Mouse (Mus musculus): ENCODE measurements around the gene Fgf11.

Fgf11 gene

GRCm38 (mm10) chr11:69781828-69782227 lies 19.8 kb downstream of the Fgf11 start:
- DNase-seq (ENCODE audit: low spot score) = no peak

DNA sequence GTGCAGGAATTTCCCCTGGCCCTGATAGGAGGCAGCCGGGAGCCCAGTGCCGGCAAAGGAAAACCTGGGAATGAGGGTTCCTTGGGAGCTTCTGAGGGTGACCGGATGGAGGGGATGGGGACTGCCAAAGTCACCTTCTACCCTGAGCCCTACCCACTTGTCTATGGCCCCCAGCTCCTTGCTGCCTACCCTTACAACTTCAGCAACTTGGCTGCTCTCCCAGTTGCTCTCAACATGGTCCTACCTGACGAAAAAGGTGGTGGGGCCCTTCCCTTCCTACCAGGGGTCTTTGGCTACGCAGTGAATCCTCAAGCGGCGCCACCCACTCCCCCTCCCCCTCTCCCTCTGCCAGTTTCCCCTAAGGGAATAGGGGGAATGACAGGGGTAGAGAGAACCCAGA lies 22.7 kb downstream of the Fgf11 start:
- DNase-seq (ENCODE audit: low spot score) = no peak

- DNase-seq (ENCODE audit: low spot score) = no peak
Measured at GRCm38 (mm10) chr11:69778258-69778982, 23.2 kb downstream of the Fgf11 start.

DNA sequence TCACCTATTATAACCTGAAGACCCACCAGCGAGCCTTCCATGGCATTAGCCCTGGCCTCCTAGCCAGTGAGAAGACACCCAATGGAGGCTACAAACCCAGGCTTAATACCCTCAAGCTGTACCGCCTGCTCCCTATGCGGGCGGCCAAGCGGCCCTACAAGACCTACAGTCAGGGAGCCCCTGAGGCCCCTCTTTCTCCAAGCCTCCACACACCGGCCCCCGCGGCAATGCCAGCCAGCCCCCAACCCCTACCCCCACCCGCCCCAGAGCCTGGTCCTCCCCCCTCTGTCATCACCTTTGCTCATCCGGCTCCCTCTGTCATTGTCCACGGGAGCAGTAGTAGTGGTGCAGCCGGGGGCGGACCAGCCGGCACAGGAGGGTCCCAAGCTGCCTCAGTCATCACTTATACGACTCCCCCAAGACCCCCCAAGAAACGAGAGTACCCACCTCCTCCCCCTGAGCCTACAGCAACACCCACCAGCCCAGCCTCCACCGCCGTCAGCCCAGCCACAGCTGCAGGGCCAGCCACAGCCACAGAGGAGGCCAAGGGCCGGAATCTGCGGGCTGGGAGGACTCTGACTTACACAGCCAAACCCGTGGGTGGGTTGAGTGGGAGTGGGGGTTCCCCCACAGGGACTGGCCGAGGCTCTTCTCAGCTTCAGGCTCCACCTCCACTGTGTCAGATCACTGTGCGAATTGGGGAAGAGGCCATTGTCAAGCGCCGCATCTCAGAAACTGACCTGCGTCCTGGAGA lies 24.0 kb downstream of the Fgf11 start:
- DNase-seq (ENCODE audit: low spot score) = no peak

DNA sequence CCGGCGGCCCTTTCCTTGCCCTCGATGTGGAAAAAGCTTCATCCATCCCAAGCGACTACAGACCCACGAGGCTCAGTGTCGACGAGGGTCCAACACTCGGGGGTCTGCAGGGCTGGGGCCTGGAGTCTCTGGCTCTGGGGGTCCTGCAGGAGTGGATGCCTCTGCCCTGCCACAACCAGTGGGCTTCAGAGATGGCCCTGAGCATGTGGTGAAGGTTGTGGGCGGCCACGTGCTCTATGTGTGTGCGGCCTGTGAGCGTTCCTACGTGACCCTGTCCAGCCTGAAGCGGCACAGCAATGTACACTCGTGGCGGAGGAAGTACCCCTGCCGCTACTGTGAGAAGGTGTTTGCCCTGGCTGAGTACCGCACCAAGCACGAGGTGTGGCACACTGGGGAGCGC lies 25.2 kb downstream of the Fgf11 start:
- no peak for DNase-seq (ENCODE audit: low spot score)

DNA sequence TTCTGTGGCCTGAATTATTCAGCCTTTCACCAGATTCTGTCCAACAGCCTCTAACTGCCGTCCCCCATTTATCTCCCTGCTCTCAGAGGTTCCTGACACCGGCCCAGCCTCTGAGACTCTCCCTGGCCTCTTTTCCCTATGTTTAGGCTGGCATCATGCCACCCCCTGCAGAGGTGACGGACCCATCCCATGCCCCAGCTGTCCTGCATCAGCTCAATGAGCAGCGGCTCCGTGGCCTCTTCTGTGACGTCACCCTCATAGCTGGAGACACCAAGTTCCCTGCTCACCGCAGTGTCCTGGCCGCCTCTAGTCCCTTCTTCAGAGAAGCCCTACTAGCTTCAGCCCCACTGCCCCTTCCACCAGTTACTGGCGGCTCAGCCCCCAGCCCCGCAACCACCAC lies 25.9 kb downstream of the Fgf11 start:
- DNase-seq (ENCODE audit: low spot score) = no peak

DNA sequence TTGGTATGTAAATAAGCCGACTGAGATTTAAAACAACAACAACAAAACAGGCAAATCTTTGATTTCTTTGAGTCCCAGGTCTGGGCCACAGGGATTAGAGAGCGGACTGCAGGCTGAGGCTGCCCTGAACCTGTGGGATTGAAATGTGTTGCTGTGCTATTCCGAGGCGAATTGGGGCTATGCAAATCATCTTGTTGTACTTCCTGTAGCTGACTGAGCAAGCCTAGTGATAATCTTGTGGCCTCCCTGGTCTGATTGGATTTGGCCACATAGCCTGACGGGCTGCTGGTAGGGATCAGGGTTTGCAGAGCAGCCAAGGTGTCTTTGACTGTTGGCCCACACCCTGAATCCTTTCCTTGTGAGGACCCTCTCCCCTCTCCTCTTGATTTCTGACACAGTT lies 26.7 kb downstream of the Fgf11 start:
- DNase-seq (ENCODE audit: low spot score) = no peak

- DNase-seq (ENCODE audit: low spot score) = no peak
Measured at GRCm38 (mm10) chr11:69767625-69767909, 34.1 kb downstream of the Fgf11 start.

- no peak for DNase-seq (ENCODE audit: low spot score)
Measured at GRCm38 (mm10) chr11:69766872-69767624, 34.6 kb downstream of the Fgf11 start.

DNA sequence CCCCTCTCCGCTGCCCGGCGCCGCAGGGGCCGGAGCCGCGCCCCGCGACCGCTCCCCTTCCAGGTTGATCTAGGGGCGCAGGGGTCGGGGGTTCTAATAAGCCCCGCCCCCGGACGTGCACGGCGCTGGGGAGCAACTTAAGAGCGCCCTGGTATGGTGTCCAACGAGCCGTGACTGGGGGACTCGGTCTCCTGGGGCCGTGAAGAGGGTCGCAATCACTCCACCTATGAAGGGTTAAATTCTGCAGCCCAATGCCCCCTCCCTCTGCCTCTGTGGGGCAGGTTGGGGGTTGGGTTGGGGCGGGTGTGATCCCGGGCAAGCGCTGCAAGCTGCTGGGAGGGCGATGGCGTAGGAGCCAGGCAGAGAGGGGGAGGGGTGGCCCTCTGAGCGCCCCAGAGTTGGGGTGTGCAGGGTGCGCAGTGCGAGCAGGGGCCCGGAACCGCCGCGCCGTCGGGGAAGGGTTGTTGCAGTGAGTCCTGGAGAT lies 35.5 kb downstream of the Fgf11 start:
- peak; percentile 59 for DNase-seq (ENCODE audit: low spot score)

GRCm38 (mm10) chr11:69765221-69766125 lies 36.2 kb downstream of the Fgf11 start, which contains the start of gene Zbtb4:
TSS of gene Zbtb4 (plus strand) at chr11:69765912.
- DNase-seq (ENCODE audit: low spot score) = peak; percentile 28

DNA sequence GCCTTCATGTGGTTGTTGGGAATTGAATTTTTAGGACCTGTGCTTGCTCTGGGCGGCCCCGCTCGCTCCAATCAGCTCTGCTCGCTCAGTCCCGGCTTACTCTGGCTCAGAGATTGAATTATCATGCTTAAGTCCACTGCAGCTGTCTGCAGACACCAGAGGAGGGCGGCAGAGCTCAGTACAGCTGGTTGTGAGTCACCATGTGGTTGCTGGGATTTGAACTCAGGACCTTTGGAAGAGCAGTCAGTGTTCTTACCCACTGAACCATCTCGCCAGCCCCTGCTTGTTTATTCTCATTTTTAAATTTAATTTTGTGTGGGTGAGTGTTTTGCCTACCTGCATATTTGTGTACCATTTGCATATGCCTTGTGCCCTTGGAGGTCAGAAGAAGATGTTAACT lies 38.1 kb downstream of the Fgf11 start:
- no peak for DNase-seq (ENCODE audit: low spot score)

DNA sequence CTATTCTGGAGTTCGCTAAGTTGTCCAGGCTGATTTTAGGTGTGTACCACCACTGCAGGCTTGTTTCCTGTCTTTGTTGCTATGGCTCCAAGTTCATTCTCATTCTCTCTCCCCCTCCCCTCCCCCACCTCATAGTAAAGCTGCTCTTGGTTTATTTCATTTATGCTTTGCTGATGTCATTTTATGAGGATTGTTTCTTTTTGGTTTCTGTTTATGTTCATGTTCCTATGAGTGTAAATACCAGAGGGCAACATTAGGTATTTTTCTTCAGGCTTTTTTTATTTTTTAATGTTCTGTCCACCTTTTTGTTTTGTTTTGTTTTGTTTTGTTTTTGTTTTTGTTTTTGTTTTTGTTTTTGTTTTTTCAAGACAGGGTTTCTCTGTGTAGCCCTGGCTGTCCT lies 39.8 kb downstream of the Fgf11 start, which contains the start of gene Slc35g3:
TSS of gene Slc35g3 (minus strand) at position 101 of the 400 bp plus-strand sequence.
- no peak for DNase-seq (ENCODE audit: low spot score)

DNA sequence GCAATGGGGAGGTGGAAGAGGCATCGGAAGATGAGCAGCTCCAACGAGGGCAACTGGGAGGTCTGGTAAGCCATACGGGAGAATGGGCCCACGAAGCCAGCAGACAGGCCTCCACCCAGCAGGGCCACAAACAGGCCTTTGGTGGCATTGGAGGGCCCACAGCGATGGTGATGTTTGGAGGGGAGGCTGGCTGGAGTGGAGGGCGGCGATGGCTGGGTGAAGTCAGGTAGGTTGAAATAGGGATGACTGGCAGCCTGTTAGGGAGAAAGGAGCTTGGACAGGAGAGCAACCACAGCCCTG lies 40.8 kb downstream of the Fgf11 start:
- no peak for DNase-seq (ENCODE audit: low spot score)

DNA sequence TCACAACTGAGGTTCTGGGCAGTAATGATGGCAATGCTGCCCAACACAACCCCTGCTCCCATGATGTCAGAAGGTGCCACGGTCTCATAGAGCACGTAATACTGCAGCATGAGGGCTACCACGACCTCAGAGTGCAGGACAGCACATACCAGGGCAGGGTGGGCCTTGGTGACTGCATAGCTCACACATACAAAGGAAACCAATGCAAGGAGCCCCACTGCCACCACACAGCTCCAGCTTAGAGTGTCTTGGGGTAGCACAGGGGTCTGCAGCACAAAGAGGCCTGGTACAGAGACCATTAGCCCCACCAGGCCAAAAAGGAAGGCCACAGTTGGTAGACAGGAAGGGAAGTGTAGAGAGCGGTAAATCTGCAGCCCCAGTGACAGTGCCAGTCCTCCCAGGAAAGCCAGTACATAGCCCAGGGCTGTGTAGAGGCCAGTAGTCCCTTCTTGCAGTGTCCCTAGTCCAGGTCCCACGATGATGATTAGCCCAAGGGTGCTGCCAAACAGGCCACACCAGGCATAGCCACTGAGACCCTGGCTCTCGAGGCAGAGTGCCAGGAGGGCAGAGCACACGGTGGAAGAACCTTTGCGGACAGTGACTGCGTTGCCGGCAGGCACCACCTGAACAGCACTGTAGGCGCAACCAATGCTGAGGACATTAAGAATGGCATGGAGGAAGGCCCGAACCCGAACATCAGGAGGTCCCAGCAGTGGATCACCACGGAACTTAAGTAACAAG lies 41.3 kb downstream of the Fgf11 start:
- no peak for DNase-seq (ENCODE audit: low spot score)

GRCm38 (mm10) chr11:69758971-69759721 lies 42.5 kb downstream of the Fgf11 start:
- peak; percentile 92 for DNase-seq (ENCODE audit: low spot score)

DNA sequence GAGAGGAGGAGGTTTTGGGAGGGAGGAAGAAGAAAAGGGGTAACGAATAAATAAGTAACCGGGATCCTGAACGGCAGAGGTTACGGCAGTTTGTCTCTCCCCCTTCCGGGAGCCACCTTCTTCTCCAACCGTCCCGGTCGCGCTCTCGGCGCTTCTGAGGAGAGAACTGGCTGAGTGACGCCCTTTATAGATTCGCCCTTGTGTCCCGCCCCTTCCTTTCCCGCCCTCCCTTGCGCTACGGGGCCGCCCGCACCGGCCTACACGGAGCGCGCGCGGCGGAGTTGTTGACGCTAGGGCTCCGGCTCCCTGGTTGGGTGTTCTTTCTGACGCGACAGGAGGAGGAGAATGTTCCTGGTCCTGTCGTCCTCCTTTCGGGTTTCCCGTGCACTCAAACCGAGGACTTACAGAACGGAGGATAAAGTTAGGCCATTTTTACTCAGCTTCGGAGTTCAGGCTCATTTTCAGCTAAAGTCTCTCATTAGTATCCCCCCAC lies 43.1 kb downstream of the Fgf11 start, which contains the start of gene Polr2a:
TSS of gene Polr2a (minus strand) at position 160 of the 493 bp plus-strand sequence.
- DNase-seq (ENCODE audit: low spot score) = peak; percentile 97

GRCm38 (mm10) chr11:69758090-69758456 lies 43.6 kb downstream of the Fgf11 start:
- DNase-seq (ENCODE audit: low spot score) = peak; percentile 90

- DNase-seq (ENCODE audit: low spot score) = no peak
Measured at GRCm38 (mm10) chr11:69757303-69758089, 44.2 kb downstream of the Fgf11 start.
